Mouse (Mus musculus): ENCODE measurements around the gene Zc3h12c. TPM values are rescaled to one million over a fixed set of nuclear protein-coding genes. Genes with fewer than 3 reads are reported as not detected.
A peak's percentile ranks its signal among the peaks of the same experiment; 100 is the strongest.

Gene Zc3h12c
- total RNA-seq, 2 experiments from 2014 or later, result 13.1 to 14.1 TPM

- intact Hi-C loops (cut with DNase I), result no loop called here
- no peak for DNase-seq (ENCODE audit: low spot score in 2 of 2)
Measured at GRCm38 (mm10) chr9:52110738-52111137, 57.6 kb downstream of the Zc3h12c start.

DNA sequence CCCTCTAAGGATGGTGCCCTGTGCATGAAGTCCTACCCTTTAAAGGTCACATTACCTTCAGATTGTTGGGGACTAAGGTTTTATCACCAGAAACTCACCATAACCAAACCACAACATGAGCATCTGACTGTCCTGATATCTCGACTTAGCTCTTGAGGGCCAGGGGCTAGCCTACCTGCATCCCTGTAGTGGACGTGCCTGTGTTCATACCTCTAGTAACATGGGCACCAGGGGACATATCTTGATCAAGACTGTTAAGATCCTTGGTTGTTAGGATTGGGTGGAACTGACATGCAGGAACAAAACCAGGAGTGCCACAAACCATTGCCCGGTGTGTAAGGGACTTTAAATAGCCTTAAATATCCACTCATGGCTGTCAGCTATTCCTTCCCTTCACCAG is 61.2 kb downstream of the Zc3h12c start:
- intact Hi-C loops (cut with DNase I), result no loop called here
- no peak for DNase-seq (ENCODE audit: low spot score in 2 of 2)

DNA sequence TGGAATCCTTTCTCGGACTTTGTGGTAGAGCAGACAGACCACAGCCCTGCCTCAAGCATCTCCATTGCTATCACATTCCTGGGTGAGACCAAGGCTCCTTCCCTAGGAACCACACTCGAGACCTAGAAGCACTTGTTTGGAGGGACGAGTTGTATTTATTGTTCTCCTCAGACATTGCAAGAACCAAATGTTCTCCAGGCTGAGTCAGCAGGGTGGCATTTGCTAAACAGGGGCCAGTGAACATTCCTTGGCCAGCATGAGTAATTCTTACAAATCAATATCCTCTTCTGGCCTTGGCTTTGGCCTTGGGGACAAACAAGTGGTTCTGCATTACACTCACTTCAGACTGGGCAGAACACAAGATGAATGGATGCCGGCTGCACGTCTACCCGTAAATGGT is 62.9 kb downstream of the Zc3h12c start:
- intact Hi-C loops (cut with DNase I), result no loop called here
- no peak for DNase-seq (ENCODE audit: low spot score in 2 of 2)

- intact Hi-C loops (cut with DNase I), result no loop called here
- DNase-seq (ENCODE audit: low spot score in 2 of 2), result no peak
Measured at GRCm38 (mm10) chr9:52104225-52104615, 64.2 kb downstream of the Zc3h12c start.

GRCm38 (mm10) chr9:52103448-52104224 is 64.7 kb downstream of the Zc3h12c start:
- intact Hi-C loops (cut with DNase I), result no loop called here
- DNase-seq (ENCODE audit: low spot score in 2 of 2), result no peak

GRCm38 (mm10) chr9:52102060-52102844 is 66.1 kb downstream of the Zc3h12c start:
- intact Hi-C loops (cut with DNase I), result no loop called here
- no peak for DNase-seq (ENCODE audit: low spot score in 2 of 2)

DNA sequence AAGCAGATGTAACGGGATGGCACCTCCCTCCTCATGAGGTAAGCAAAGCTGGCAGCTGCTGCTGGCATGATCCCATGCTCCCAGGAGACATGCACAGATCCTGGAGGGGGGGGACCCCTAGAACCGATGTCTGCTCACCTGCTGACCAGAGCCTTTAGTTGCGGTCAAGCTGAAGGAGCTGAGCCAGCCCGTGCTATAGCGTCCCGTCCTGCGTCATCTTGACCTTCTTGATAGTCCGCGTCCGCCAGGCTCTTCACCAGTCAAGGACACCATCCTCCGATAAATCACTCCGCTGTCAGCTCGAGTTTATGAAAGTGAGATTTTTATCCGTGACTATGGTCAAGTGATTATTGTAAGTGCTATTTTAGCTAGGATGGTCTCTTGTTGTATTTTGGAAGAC is 67.9 kb downstream of the Zc3h12c start:
- intact Hi-C loops (cut with DNase I), result no loop called here
- DNase-seq (ENCODE audit: low spot score in 2 of 2), result no peak

GRCm38 (mm10) chr9:52098600-52098999 is 69.8 kb downstream of the Zc3h12c start:
- intact Hi-C loops (cut with DNase I), result loop anchor here (2.0 kb wide), 2 partner anchors 108 to 122 kb away; no protein-coding TSS in a partner anchor
- peak; percentile 74 to 79 for DNase-seq (ENCODE audit: low spot score in 2 of 2)

- intact Hi-C loops (cut with DNase I), result no loop called here
- no peak for DNase-seq (ENCODE audit: low spot score in 2 of 2)
Measured at GRCm38 (mm10) chr9:52097386-52097785, 71.0 kb downstream of the Zc3h12c start.

DNA sequence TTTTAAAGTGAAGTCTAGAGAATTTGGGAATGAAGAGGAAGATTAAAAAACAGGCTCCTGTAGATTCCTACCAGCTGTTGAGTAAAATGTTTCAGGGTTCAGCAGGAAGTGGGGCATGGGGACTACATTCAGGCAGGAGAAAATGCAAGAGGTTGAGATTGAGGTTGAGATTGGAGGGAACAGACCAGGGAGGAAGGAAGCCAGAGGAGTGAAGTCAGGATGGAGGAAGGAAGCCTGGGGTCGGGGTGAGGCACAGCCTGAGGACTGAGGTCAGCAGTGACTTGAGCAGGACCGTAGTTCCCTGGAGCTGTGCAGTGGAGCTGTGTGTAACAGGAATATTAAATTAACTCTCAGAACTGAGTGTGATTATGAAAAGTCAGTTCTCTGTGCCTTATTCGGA is 72.7 kb downstream of the Zc3h12c start:
- DNase-seq (ENCODE audit: low spot score in 2 of 2), result no peak
- intact Hi-C loops (cut with DNase I), result no loop called here

- intact Hi-C loops (cut with DNase I), result no loop called here
Measured at GRCm38 (mm10) chr9:52094471-52094980, 73.8 kb downstream of the Zc3h12c start.

GRCm38 (mm10) chr9:52094016-52094415 is 74.4 kb downstream of the Zc3h12c start:
- no peak for DNase-seq (ENCODE audit: low spot score in 2 of 2)
- intact Hi-C loops (cut with DNase I), result no loop called here

More at GRCm38 (mm10) chr9:52094471-52094980, 73.8 kb downstream of the Zc3h12c start:
- no peak for DNase-seq (ENCODE audit: low spot score in 2 of 2)

DNA sequence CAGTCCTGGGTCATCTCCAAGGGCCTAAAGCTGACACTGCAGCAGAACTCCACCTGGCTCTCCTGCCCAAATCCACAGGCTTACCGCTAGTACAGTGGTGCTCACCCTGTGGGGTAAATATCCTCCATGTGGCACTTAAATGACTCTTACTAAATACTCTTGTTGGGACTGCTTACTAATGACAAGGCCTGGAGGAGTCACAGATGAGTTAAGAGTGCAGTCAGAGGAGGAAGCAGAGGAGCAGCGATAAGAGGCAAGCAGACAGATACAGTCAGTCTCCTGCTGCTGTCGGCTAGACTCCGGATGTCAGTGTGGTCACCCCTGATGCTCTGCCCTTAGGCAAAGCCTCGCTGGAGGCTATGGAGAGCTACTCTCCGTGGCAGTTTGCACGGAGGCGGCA is 75.3 kb downstream of the Zc3h12c start:
- no peak for DNase-seq (ENCODE audit: low spot score in 2 of 2)
- intact Hi-C loops (cut with DNase I), result no loop called here

DNA sequence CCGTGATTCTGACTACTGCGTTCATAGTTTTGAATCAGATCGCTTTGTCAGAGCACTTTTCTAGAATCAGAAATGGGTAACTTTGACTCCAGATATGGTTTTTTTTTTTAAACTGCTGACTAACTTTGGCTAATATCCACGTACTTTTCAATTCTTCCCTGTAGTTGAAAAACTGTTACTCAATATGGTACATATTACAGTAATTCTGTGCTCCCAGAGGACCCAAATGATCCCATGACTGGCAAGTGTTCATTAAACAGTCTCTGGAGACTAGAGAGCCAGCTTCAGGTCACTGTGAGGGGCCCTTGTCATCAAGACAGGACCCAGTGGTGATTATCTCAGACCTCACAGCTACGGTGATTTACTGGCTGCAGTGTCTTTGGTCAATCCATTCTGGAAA is 76.1 kb downstream of the Zc3h12c start:
- intact Hi-C loops (cut with DNase I), result no loop called here
- DNase-seq (ENCODE audit: low spot score in 2 of 2), result no peak

- intact Hi-C loops (cut with DNase I), result no loop called here
- no peak for DNase-seq (ENCODE audit: low spot score in 2 of 2)
Measured at GRCm38 (mm10) chr9:52091752-52092151, 76.6 kb downstream of the Zc3h12c start.

DNA sequence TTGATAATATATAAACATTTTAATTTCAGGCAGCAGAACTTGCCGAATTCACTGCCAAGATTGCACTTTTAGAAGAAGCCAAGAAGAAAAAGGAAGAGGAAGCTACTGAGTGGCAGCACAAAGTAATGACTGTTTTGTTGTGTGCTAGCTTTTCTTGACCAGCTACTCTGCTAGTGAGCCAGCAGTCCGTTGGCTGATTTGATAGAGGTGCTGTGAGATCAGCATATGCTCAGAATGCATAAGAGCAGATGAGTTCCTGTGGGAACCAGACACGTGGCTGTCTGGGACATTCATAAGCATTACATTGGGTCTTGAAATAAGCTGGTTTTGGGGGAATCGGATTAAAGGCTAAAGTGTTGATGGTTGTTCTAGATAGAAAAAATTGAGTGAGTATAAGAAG is 86.0 kb downstream of the Zc3h12c start:
- intact Hi-C loops (cut with DNase I), result no loop called here
- no peak for DNase-seq (ENCODE audit: low spot score in 2 of 2)

DNA sequence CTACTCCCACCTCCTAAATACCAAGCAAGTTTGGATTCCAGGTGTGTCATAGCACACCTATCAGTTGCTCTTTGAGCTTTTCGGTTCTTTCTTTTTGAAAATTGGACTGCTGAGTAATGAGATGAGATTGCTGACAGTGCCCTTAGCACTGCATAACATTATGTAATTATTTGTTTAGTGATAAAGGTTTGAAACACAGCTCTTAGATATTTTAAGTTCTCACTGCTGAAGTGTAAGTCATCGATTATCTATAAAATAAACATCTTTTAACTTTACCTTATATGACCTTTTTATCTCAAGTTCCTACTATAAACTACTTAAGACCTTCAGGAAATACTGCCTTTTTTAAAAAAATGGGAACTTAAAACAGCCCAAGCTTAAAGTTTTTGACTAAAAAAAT is 86.4 kb downstream of the Zc3h12c start:
- intact Hi-C loops (cut with DNase I), result no loop called here
- no peak for DNase-seq (ENCODE audit: low spot score in 2 of 2)

DNA sequence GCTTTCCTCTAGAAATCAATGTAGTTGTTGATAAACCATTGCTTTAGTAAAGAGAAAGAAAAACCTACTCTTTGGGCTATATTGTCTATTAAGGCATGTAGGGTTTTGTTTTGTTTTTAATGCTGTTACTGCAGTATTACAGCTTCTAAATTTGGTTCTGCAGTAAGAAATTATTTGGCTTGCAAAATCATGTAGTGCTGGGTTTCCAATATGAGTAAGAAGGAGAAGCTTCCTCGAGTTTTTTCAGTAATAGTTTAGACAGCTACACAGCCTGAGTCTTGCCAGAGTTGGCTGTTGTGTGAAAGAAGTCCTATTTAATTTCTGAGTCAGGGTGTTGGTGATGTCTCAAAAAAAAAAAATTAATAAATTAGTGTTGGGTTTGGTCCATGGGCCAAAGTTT is 90.7 kb downstream of the Zc3h12c start:
- no peak for DNase-seq (ENCODE audit: low spot score in 2 of 2)
- intact Hi-C loops (cut with DNase I), result loop anchor here (10.0 kb wide), 1 partner anchor 207 kb away; no protein-coding TSS in a partner anchor

DNA sequence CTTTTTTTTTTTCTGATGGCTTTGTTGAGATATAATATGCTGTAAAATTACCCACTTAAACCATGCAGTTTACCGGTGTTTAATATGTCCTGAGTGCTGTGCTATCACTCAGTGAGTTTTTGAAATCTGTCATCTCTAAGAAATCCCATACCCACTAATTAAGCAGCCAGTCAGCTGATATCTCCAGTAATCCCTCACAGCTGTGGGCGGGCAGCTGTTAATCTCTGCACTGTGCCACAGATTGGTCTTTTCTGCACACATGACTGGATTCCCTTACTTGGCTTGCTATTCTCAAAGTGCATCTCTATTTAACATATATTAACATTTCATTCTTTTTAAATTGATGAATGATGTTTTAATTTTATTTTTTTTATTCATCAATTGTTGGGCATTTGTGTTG is 92.3 kb downstream of the Zc3h12c start:
- DNase-seq (ENCODE audit: low spot score in 2 of 2), result no peak
- intact Hi-C loops (cut with DNase I), result loop anchor here (10.0 kb wide), 1 partner anchor 209 kb away; no protein-coding TSS in a partner anchor

- intact Hi-C loops (cut with DNase I), result loop anchor here (10.0 kb wide), 1 partner anchor 213 kb away; no protein-coding TSS in a partner anchor
- peak in 1 of 2 experiments; percentile 11 for DNase-seq (ENCODE audit: low spot score in 2 of 2)
Measured at GRCm38 (mm10) chr9:52072202-52072601, 96.2 kb downstream of the Zc3h12c start.
